Mouse (Mus musculus) myocyte (in vitro differentiated cells): ENCODE data around the gene Tub.

Experiments used
- CEBPB ChIP-seq: IDR thresholded peaks from 2 replicates; pipeline ENCODE4 v1.6.1; 2011; ENCODE audit warnings: mild to moderate bottlenecking, moderate library complexity; ENCODE audit not compliant: poor library complexity, insufficient read depth, severe bottlenecking
- E2F4 ChIP-seq: IDR thresholded peaks from one replicate; pipeline ENCODE4 v1.6.1; 2011; ENCODE audit warnings: mild to moderate bottlenecking, control low read depth, moderate library complexity; ENCODE audit not compliant: insufficient read depth
- MAX ChIP-seq: IDR thresholded peaks from one replicate; pipeline ENCODE4 v1.6.1; 2011; ENCODE audit warnings: low read depth, mild to moderate bottlenecking, control low read depth
- MYOD1 ChIP-seq, 3 experiments: IDR thresholded peaks; one replicate each; pipeline ENCODE4 v1.6.1; 2011; ENCODE audit warnings: control low read depth in 2 of 3, low read depth in 2 of 3, mild to moderate bottlenecking in 2 of 3, moderate library complexity in 1 of 3; ENCODE audit not compliant: insufficient read length in 2 of 3, control insufficient read depth in 1 of 3
- MYOG ChIP-seq, 3 experiments: IDR thresholded peaks; one replicate each; pipeline ENCODE4 v1.6.1; 2011; ENCODE audit warnings: control low read depth in 2 of 3, low read depth in 2 of 3, mild to moderate bottlenecking in 2 of 3; ENCODE audit not compliant: insufficient read length in 2 of 3, control insufficient read depth in 1 of 3, insufficient read depth in 1 of 3
- POLR2A ChIP-seq: IDR thresholded peaks from one replicate; pipeline ENCODE4 v1.6.1; 2011; ENCODE audit warnings: low read depth, mild to moderate bottlenecking, control low read depth, moderate library complexity; ENCODE audit not compliant: insufficient read length
- POLR2AphosphoS2 ChIP-seq: IDR thresholded peaks from one replicate; pipeline ENCODE4 v1.6.1; 2011; ENCODE audit warnings: low read depth, control low read depth; ENCODE audit not compliant: insufficient read length
- REST ChIP-seq: IDR thresholded peaks from one replicate; pipeline ENCODE4 v1.6.1; 2011; ENCODE audit warnings: mild to moderate bottlenecking, control low read depth, moderate library complexity; ENCODE audit not compliant: insufficient read depth, insufficient read length
- SRF ChIP-seq: IDR thresholded peaks from one replicate; pipeline ENCODE4 v1.6.1; 2011; ENCODE audit warnings: low read depth; ENCODE audit not compliant: control insufficient read depth, insufficient read length
- TCF12 ChIP-seq: IDR thresholded peaks from one replicate; pipeline ENCODE4 v1.6.1; 2011; ENCODE audit warnings: mild to moderate bottlenecking, control low read depth; ENCODE audit not compliant: poor library complexity, insufficient read depth, severe bottlenecking
- TCF3 ChIP-seq: IDR thresholded peaks from one replicate; pipeline ENCODE4 v1.6.1; 2011; ENCODE audit warnings: low read depth, control low read depth; ENCODE audit not compliant: insufficient read length
- USF1 ChIP-seq: IDR thresholded peaks from one replicate; pipeline ENCODE4 v1.6.1; 2011; ENCODE audit warnings: low read depth, mild to moderate bottlenecking, control low read depth, moderate library complexity

GRCm38 (mm10) chr7:109031331-109031730, 81.2 kb downstream of the Tub start:
- TF ChIP-seq POLR2A (no peak), USF1 (no peak), POLR2AphosphoS2 (no peak), TCF3 (no peak), MAX (no peak), TCF12 (no peak), MYOD1 (IDR thresholded peaks at IDR 0.05; ENCODE audit: control insufficient read depth in 1 of 3, insufficient read length in 2 of 3, low read depth in 2 of 3) (no peak), CEBPB (no peak), REST (no peak), MYOG (IDR thresholded peaks at IDR 0.05; ENCODE audit: control insufficient read depth in 1 of 3, insufficient read depth in 1 of 3, insufficient read length in 2 of 3, low read depth in 2 of 3) (no peak), SRF (no peak), E2F4 (no peak)
